Comparison of ENCODE assay signal across 13 mouse cellular contexts in the genomic region with DNA sequence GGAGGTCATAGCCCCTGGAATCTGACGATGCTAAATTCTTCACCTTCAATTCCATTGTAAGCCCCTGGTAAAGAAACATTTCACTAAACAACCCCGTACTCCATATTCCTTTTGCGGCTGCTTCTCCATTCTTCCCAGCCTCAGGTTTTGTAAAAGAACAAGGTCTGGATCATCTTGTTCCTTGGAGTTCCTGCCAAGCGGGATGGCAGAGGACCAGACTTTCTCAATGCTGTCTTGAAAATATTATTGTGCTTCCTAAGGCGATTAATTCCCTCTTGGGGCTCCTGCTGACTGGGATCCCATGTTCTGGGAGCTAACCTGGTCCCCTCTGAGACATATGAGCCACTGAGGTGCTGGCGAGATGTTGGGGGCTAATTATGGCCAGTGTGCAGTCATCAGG. TPM values are rescaled to one million over a fixed set of nuclear protein-coding genes. Genes with fewer than 3 reads are reported as not detected.
DNase-seq lines count a peak whose midpoint lies in the region; ATAC-seq lines count a peak whose summit lies in the region.
"Had no signal": no experiment of that assay in that cellular context is flagged by ENCODE, and none has a peak within 500 bp of the region (broad histone marks: within the 10 kb centered on the region; RNA-seq: fewer than 3 reads in every experiment).

No protein-coding gene starts in this region.

- ATAC-seq in megakaryocyte progenitor cell, adult 5-6 weeks (replicated peaks; ENCODE audit: poor library complexity), result no peak
- ATAC-seq in inflammation-experienced regulatory T-cells, adult 6 months, result no peak

- DNase-seq in lung, postnatal 25 days (ENCODE audit: low spot score), result peak; percentile 7
- no peak for DNase-seq in lung, adult 18-20 months
- peak; percentile 52 to 56 for DNase-seq in frontal cortex, postnatal 36 days (ENCODE audit: low spot score in 2 of 2)
- peak; percentile 59 to 64 for DNase-seq in layer of hippocampus, postnatal 10 days (ENCODE audit: low spot score in 2 of 2)
- DNase-seq in right cerebral cortex, postnatal 4 days, result peak; percentile 39
- no peak for DNase-seq in cerebellum, adult 9-10 months
- DNase-seq: kidney, adult 11 months; liver; midbrain, embryonic 14.5 days; thymus, postnatal 25 days had no signal

RNA-seq across cellular contexts. Expression of a gene that starts 37.1 kb away (rescaled TPM):
- total RNA-seq in layer of hippocampus, postnatal 10 days (2021), result 10 to 100 TPM; 78.3 to 82.9 TPM
- total RNA-seq in megakaryocyte progenitor cell, adult 5-6 weeks (2015), result 18.6 and 26.6 TPM in 2 replicates
- total RNA-seq in megakaryocyte progenitor cell, adult 5-6 weeks (2017), result 42.4 and 43.7 TPM in 2 replicates
- polyA plus RNA-seq in inflammation-experienced regulatory T-cells, adult 6 months (2017; shearing (Covaris generic)), result 10 to 100 TPM in 2 of 3 experiments, 1 to 10 TPM in 1; 3.8 to 19.0 (median 14.8) TPM

RNA-seq across cellular contexts. Expression of a gene that starts 39.9 kb away (rescaled TPM):
- under 1 TPM; 0.16 to 0.46 TPM for total RNA-seq in layer of hippocampus, postnatal 10 days (2021)
- not detected in 2 replicates for total RNA-seq in megakaryocyte progenitor cell, adult 5-6 weeks (2015)
- total RNA-seq in megakaryocyte progenitor cell, adult 5-6 weeks (2017), result not detected in 2 replicates
- polyA plus RNA-seq in inflammation-experienced regulatory T-cells, adult 6 months (2017; shearing (Covaris generic)), result not detected
- polyA plus RNA-seq: forebrain, embryonic 11.5 days; midbrain, embryonic 14.5 days had no signal

Comparison
In these comparisons a context has a peak if more than half of its experiments do, and no peak if none do; other contexts are left out.
1. DNase-seq: peak in lung, postnatal 25 days (single experiment), frontal cortex, postnatal 36 days (2 of 2), layer of hippocampus, postnatal 10 days (2 of 2) and right cerebral cortex, postnatal 4 days (single experiment); none in lung, adult 18-20 months (0 of 2) and cerebellum, adult 9-10 months (single experiment).